Mouse (Mus musculus): ENCODE data around the gene Lrrc75a. TPM values are rescaled to one million over a fixed set of nuclear protein-coding genes. Genes with fewer than 3 reads are reported as not detected.

Lrrc75a gene
- total and polyA plus RNA-seq, 3 experiments = 7.0 to 8.9 TPM; not detected in 1

DNA sequence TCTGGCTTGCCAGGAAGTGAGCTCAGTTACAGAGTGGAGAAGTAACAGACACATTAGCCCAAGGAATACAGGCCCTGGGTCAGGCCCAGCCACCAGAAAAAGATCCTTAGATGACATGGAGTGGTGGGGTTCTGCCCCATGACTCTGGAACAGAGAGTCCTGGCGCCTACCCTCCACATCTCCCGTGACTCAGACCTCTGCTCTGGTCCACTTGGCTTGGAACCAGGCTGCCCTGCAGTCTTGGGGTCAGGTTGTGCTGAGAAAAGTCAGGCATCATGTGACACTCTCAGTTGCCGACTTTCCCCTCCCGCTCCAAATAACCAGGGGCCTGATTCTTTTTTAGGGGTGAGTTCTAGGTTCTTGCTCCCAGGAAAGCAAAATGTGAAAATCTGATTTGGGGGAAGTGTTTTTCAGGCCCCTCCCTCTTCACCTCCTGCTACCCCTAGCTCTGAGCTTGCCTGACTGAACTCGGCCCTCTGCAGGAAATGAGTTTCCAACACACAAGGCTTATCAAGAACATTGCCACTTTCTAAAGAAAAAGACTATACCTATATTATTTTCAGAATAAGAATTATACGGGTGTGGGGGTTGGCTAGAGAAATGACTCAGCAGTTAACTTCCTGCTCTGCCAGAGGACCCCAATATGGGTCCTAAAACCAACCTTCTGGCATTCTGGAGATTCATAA is 89.2 kb downstream of the Lrrc75a start (continued):
- TF ChIP-seq MXI1 (IDR thresholded peaks at IDR 0.05; ENCODE audit: low read depth, low read length) = no peak
- TF ChIP-seq EP300 (IDR thresholded peaks at IDR 0.05; ENCODE audit: low read depth in 1 of 2, low read length in 2 of 2) = peak; percentile 41 to 46; a peak in 2 of 4 replicates
- TF ChIP-seq CTCF (IDR thresholded peaks at IDR 0.05 in 2 of 3, conservative IDR thresholded peaks at IDR 0.05 in 1 of 3; ENCODE audit: control insufficient read depth in 1 of 3, insufficient read depth in 1 of 3, low read depth in 2 of 3, low read length in 3 of 3, poor library complexity in 1 of 3, severe bottlenecking in 1 of 3) = no peak
- no peak for TF ChIP-seq ZNF384 (IDR thresholded peaks at IDR 0.05; ENCODE audit: low read depth, low read length)
- no peak for TF ChIP-seq GATA1 (IDR thresholded peaks at IDR 0.05; ENCODE audit: low read depth, low read length)
- TF ChIP-seq ZKSCAN1 (IDR thresholded peaks at IDR 0.05; ENCODE audit: low read depth, low read length) = no peak
- no peak for TF ChIP-seq USF2 (IDR thresholded peaks at IDR 0.05; ENCODE audit: borderline replicate concordance in 1 of 2, insufficient read depth in 1 of 2, low read depth in 1 of 2, low read length in 2 of 2)
- TF ChIP-seq MYB (IDR thresholded peaks at IDR 0.05; ENCODE audit: low read depth, low read length) = no peak
- TF ChIP-seq TBP (IDR thresholded peaks at IDR 0.05; ENCODE audit: low read depth, low read length) = no peak
- TF ChIP-seq SMC3 (IDR thresholded peaks at IDR 0.05; ENCODE audit: low read depth, low read length) = no peak
- TF ChIP-seq SIN3A (IDR thresholded peaks at IDR 0.05; ENCODE audit: low read length) = 0 out of 2 replicates have a peak, but pooled peaks have one; percentile 40
- TF ChIP-seq E2F4 (IDR thresholded peaks at IDR 0.05; ENCODE audit: borderline replicate concordance, low read depth, low read length) = no peak
- TF ChIP-seq POLR2A (IDR thresholded peaks at IDR 0.05; ENCODE audit: control insufficient read depth in 1 of 2, insufficient read depth in 1 of 2, low read depth in 1 of 2, low read length in 2 of 2, poor library complexity in 1 of 2) = no peak
- TF ChIP-seq KAT2A (conservative IDR thresholded peaks at IDR 0.05; ENCODE audit: low read depth, low read length) = no peak
- TF ChIP-seq ETS1 (IDR thresholded peaks at IDR 0.05; ENCODE audit: low read depth, low read length) = no peak
- no peak for TF ChIP-seq NRF1 (IDR thresholded peaks at IDR 0.05; ENCODE audit: insufficient read depth, low read depth, low read length, poor library complexity, severe bottlenecking)
- peak; percentile 50; the same call in 1 of the 2 replicates for TF ChIP-seq MAFK (IDR thresholded peaks at IDR 0.05; ENCODE audit: borderline replicate concordance, low read depth, low read length)
- TF ChIP-seq HCFC1 (IDR thresholded peaks at IDR 0.05; ENCODE audit: low read depth, low read length) = no peak

DNA sequence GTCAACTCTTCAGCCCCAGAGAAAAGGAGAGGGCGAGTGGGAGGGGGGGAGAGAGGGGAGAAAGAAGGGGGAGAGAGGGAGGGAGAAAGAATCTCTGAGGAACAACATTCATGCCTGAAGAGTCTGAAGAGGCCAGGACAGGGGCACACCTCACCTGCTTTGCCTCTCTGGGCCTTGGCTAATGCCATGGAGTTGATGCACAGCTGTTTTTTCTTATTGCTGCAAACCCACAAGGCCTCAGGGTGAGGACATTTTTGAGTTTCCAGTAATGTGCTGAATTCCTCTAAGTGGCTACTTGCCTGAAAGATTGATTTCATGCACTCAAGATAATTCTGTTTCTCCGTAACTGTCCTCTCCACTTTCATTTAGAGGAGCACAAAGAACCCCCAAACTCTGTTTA is 90.2 kb downstream of the Lrrc75a start:
- TF ChIP-seq TCF12 (IDR thresholded peaks at IDR 0.05; ENCODE audit: low read depth, low read length) (no peak), MYC (IDR thresholded peaks at IDR 0.05; ENCODE audit: low read depth, low read length) (no peak), JUND (IDR thresholded peaks at IDR 0.05; ENCODE audit: low read depth, low read length) (no peak), ZMIZ1 (IDR thresholded peaks at IDR 0.05; ENCODE audit: low read depth, low read length) (no peak), MAZ (IDR thresholded peaks at IDR 0.05; ENCODE audit: low read depth, low read length) (no peak), POLR2A (IDR thresholded peaks at IDR 0.05; ENCODE audit: control insufficient read depth in 1 of 2, insufficient read depth in 1 of 2, low read depth in 1 of 2, low read length in 2 of 2, poor library complexity in 1 of 2) (no peak), CHD2 (IDR thresholded peaks at IDR 0.05; ENCODE audit: low read length) (no peak), MXI1 (IDR thresholded peaks at IDR 0.05; ENCODE audit: low read depth, low read length) (no peak), MAFK (IDR thresholded peaks at IDR 0.05; ENCODE audit: borderline replicate concordance, low read depth, low read length) (no peak), SIN3A (IDR thresholded peaks at IDR 0.05; ENCODE audit: low read length) (no peak), MYB (IDR thresholded peaks at IDR 0.05; ENCODE audit: low read depth, low read length) (no peak), ZNF384 (IDR thresholded peaks at IDR 0.05; ENCODE audit: low read depth, low read length) (no peak), TAL1 (IDR thresholded peaks at IDR 0.05; ENCODE audit: low read length) (no peak), ZKSCAN1 (IDR thresholded peaks at IDR 0.05; ENCODE audit: low read depth, low read length) (no peak), ETS1 (IDR thresholded peaks at IDR 0.05; ENCODE audit: low read depth, low read length) (no peak), GABPA (IDR thresholded peaks at IDR 0.05; ENCODE audit: low read depth, low read length) (no peak), USF1 (IDR thresholded peaks at IDR 0.05; ENCODE audit: low read depth, low read length) (no peak), USF2 (IDR thresholded peaks at IDR 0.05; ENCODE audit: borderline replicate concordance in 1 of 2, insufficient read depth in 1 of 2, low read depth in 1 of 2, low read length in 2 of 2) (no peak), MAX (IDR thresholded peaks at IDR 0.05; ENCODE audit: low read length) (no peak)
- peaks cover 7 to 22% of the 10 kb centered on the region in 2 experiments; a peak in 3 of 4 replicates for H3K4me1 ChIP-seq (ENCODE audit: control insufficient read depth in 1 of 2, insufficient read depth in 2 of 2, low read length in 2 of 2)

More for the DNA sequence above, 90.2 kb downstream of the Lrrc75a start:
- Histone ChIP-seq H3K9ac (ENCODE audit: control insufficient read depth, low read depth, low read length, poor library complexity, severe bottlenecking) (no peak overlapping the region), H3K27ac (ENCODE audit: control insufficient read depth, low read depth, low read length) (no peak overlapping the region), H3K36me3 (ENCODE audit: control insufficient read depth in 1 of 2, insufficient read depth in 2 of 2, low read length in 2 of 2) (peaks cover 8 to 24% of the 10 kb centered on the region in 2 experiments), H3K9me3 (replicated peaks; ENCODE audit: insufficient read depth, low read length) (no peaks in the 10 kb centered on the region), H3K79me2 (ENCODE audit: control insufficient read depth, insufficient read depth, low read length, poor library complexity) (peaks cover 12% of the 10 kb centered on the region), H3K27me3 (ENCODE audit: control insufficient read depth in 1 of 2, insufficient read depth in 2 of 2, low read length in 2 of 2) (no peaks in the 10 kb centered on the region), H3K4me3 (ENCODE audit: control insufficient read depth in 1 of 2, insufficient read depth in 1 of 2, low read depth in 2 of 2, low read length in 2 of 2) (no peak overlapping the region)
- no peak for DNase-seq (ENCODE audit: low read depth, low spot score)
